Mouse (Mus musculus) liver, adult 10 weeks (tissue): ENCODE data around the gene Txnrd3. TPM values are rescaled to one million over a fixed set of nuclear protein-coding genes. Genes with fewer than 3 reads are reported as not detected.

Experiments
- polyA plus RNA-seq: library from polyadenylated mRNA; stranded (reverse); fragments of 350-450 nt; fragmentation: Illumina TruSeq; extraction: RNeasy Lipid Tissue Mini Kit (QIAGEN cat#74804); gene quantifications from one replicate; pipeline ENCODE4 v1.2.3, GENCODE M21; 2014; ENCODE audit warnings: low read depth, low replicate concordance

The Txnrd3 gene
- polyA plus RNA-seq, result 5.5 TPM

DNA sequence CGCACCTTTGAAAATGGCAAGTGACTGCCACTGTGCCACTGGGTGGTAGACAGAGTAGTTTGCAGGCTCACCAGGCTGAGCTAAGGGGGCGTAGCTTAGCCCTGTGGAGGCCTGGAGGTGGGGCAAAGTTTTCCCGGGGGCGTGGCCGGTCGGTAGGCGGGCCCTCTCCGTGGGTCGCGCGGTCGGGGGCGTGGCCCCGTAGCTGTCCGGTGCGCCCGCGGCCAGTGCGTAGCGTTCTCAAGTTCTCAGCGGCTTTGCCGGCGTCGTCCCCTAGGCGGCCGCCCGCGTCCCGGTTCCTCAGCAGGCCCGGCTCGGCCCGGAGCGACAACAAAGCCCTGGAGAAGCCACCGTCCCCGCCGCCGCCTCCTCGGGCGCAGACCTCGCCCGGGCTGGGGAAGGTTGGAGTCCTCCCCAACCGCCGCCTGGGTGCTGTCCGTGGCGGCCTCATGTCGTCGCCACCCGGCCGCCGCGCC is at the start of gene Txnrd3:
Gene Txnrd3 (plus strand): TSS at position 191 of the 473 bp plus-strand sequence.

DNA sequence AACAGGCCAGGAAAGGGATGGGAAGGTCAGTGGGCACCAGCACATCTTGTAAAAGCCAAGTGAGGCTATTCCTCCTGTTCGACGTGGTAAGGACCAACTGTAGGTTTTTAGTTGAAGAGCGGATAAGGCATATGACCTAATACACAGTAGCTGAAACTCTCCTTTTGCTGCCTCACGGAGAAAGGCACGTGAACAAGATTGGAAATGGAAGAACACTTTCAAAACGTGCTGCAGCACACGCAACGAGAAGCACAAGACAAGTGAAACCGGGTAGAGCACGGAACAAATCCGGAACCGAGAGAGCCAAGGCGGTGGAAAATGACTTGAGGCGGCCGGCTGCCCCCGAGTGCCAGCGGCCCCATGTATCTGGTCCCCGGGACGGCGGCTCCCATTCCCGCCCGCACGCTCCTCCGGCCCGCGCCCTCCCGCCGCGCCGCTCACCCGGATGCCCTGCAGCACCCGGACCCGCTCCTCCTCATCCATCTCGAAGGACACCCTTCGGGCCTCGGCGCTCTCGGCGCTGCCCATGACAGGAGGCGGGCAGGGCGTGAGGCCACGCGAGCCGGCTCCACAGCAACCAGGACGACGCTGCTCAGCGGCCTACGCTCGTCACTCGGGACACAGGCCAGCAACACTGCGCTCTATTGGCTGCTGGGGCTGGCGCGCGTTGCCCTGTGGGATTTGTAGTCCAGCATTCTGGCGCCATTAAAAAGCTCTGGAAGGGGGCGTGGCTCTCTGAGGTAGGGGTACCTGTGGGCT is 48.6 kb upstream of the Txnrd3 start, which contains the start of gene Chchd6:
Gene Chchd6 (minus strand): TSS at position 635 of the 759 bp plus-strand sequence.

GRCm38 (mm10) chr6:89707240-89707639 is 63.5 kb downstream of the Txnrd3 start, which contains the start of gene Vmn1r40:
Gene Vmn1r40 (plus strand): TSS chr6:89707540.

Other genes with a start within 250 kb of the Txnrd3 start
- not detected for gene Chchd6, start 48.3 kb upstream of the Txnrd3 start, polyA plus RNA-seq
- gene Vmn1r40, start 63.6 kb downstream of the Txnrd3 start, polyA plus RNA-seq, result not detected
- gene Vmn1r41, start 96.8 kb downstream of the Txnrd3 start, polyA plus RNA-seq, result not detected
- not detected for gene Vmn1r42, start 232.4 kb downstream of the Txnrd3 start, polyA plus RNA-seq
- gene Vmn1r43, start 232.4 kb downstream of the Txnrd3 start, polyA plus RNA-seq, result not detected
- not detected for gene Vmn1r44, start 239.7 kb downstream of the Txnrd3 start, polyA plus RNA-seq